Mouse (Mus musculus) ES-E14 (cell line): ENCODE data around the gene Ncoa7.

Experiments used
- CHD2 ChIP-seq: IDR thresholded peaks from 2 replicates; pipeline ENCODE4 v1.6.1; 2014; ENCODE audit warnings: mild to moderate bottlenecking, low read depth, low read length, inconsistent platforms
- HCFC1 ChIP-seq: IDR thresholded peaks from 2 replicates; pipeline ENCODE4 v1.6.1; 2012; ENCODE audit warnings: low read length, inconsistent platforms, borderline replicate concordance; ENCODE audit not compliant: insufficient read depth
- MAFK ChIP-seq: IDR thresholded peaks from 2 replicates; pipeline ENCODE4 v1.6.1; 2014; ENCODE audit warnings: mild to moderate bottlenecking, low read depth, low read length, inconsistent platforms; ENCODE audit not compliant: insufficient read depth
- ZC3H11A ChIP-seq: IDR thresholded peaks from 2 replicates; pipeline ENCODE4 v1.6.1; 2012; ENCODE audit warnings: low read depth, mild to moderate bottlenecking, inconsistent platforms, low read length, borderline replicate concordance
- ZNF384 ChIP-seq: IDR thresholded peaks from 2 replicates; pipeline ENCODE4 v1.6.1; 2012; ENCODE audit warnings: low read depth, low read length, inconsistent platforms

DNA sequence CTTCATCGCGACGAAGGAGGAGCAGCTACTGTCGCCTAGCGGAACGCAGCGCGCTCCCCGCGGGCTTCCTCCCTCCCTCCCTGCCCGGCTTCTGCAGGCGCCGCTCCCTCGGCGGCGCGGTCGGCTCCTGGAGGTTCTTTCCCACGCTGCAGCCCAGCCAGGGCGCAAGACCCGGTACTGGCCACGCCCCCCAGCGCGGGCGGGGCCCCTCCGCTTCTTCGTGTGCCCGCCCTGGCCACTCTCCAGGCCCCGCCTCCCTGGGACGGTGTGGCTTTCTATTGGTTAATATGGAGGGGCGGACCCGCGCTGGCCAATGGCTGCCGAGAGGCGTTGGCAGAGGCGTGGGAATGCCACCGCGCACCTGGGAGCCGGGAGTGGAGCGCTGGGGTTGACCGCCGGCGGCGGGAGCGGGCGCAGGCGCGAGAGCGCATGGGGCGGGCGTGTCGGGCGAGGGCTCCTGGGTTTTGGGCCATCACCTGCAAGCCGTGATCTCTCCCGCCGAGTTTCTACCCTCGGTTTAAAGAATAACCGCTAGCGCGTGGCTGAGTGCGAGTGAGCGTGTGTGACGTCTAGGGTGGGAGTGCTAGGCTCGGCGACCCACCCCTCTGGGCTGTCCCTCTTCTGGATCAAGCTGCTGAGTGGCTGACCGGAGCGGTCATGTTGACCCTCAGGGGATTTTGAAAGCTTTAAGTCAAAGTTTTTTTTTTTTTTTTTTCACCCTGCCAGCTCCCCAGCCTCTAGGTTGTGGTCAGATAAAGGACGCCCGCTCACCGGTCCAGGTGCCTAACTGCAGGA lies 39.7 kb upstream of the Ncoa7 start, which contains the start of gene Hey2:
- peak; percentile 54; the same call in 1 of the 2 replicates for TF ChIP-seq CHD2
- TF ChIP-seq HCFC1: no peak; the same call in 1 of the 2 replicates
- TF ChIP-seq ZNF384: peak; percentile 56; the same call in 1 of the 2 replicates
- no peak for TF ChIP-seq ZC3H11A
- no peak for TF ChIP-seq MAFK
